Mouse (Mus musculus) stomach, postnatal 0 days (tissue): ENCODE data around the gene Mapkapk3.

Experiments used
- CTCF ChIP-seq: IDR thresholded peaks from 2 replicates; pipeline ENCODE4 v1.5.1; 2016; ENCODE audit warnings: antibody characterized with exemption, low read depth, mild to moderate bottlenecking, moderate library complexity
- EP300 ChIP-seq: optimal IDR thresholded peaks from 2 replicates; pipeline ENCODE3; 2016; ENCODE audit warnings: antibody characterized with exemption

- TF ChIP-seq CTCF = no peak
- no peak for TF ChIP-seq EP300
These were observed 6.2 kb upstream of the Mapkapk3 start, which contains the start of gene Cish for GRCm38 (mm10) chr9:107296016-107296040.
